Mouse (Mus musculus) erythroid progenitor cell, adult 5-6 weeks (primary cell): ENCODE data around the gene 2210011C24Rik. TPM values are rescaled to one million over a fixed set of nuclear protein-coding genes. Genes with fewer than 3 reads are reported as not detected.

ENCODE experiments used
- ATAC-seq: replicated peaks from 2 replicates; pipeline ENCODE4 v1.8.0; 2016; ENCODE audit warnings: moderate number of reproducible peaks, mild to moderate bottlenecking, moderate TSS enrichment, inconsistent platforms; ENCODE audit not compliant: poor library complexity, low FRiP score, severe bottlenecking
- total RNA-seq, 2 experiments: library from RNA; stranded (forward) in 1 of 2; stranded (reverse) in 1 of 2; fragments of 150-400 nt in 1 of 2; fragments of 186-747, 209-891 nt in 1 of 2; gene quantifications; 2 replicates each; pipeline versions ENCODE4 v1.2.3 to v1.2.4; 2015 to 2017; ENCODE audit warnings: low replicate concordance in 2 of 2

Gene 2210011C24Rik
- total RNA-seq, 2 experiments from 2014 or later = not detected

DNA sequence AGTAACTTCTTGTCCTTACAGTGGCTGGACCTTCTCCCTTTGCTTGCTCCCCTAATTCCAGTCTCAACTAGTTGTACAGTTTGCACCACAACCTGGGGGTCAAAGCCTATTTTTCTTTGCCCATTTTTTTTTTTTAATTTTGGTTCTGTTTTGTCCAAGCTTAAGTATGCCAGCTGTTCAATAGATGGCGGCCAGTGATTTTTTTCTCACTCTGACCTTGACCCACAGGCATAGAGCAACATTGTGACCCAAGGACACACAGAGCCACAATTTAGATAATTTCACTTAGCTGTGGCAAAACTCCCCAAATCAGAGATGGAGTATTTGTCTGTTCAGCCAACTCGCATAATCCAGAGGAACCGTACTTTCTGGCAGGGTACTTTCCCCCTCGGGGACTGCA, 40.9 kb downstream of the 2210011C24Rik start:
- ATAC-seq = no peak

DNA sequence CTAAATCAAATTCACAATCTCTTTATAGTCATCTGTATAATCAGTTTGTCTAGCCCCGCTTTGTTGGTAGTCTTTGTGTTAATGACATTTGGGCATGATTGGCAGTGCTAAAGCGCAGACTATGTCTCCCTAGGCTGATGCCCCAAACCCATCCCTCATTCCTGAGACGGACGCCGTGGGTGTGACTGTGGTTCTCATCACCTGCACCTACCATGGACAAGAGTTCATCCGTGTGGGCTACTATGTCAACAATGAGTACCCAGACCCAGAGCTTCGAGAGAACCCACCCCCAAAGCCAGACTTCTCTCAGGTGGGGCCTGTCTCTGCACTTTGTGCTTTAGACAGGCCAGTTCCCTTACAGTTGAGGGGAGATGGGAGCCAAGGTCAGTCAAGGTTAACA, 44.3 kb downstream of the 2210011C24Rik start:
- no peak for ATAC-seq

DNA sequence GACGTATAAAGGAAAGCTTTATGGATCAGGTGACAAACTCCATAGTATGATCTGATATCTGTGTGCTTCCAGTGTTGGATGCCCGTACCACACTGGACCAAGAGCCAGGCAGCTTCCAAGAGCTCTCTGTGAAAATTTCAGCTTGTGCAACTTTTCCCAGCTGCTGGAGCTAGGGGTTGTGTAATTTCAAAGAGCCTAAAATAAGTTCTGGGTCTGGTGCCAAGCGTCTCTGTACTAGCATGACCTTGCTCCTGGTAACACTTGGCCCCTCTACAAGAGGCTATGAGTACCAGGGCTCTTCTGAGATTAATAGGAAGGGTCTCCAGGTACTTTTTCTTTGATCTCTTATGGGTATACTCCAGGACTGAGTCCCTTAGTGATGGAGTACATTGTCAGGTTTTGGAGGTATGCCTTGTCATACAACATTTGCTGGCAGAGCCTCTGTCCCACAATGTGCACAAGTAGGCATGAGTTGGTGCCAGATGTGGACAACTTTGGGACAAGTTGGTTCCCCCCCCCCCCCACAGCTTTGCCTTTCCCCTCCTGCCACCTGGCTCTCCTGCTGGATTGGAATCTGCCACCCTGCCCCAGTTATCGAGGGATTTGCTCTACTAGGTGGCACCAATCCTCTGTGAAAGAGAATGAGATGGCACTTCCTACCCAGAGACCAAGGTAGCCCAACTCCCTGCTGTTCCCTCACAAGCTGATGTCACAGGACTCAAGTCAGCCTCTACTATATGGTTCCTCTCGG, 47.8 kb downstream of the 2210011C24Rik start:
- ATAC-seq = no peak

Other genes starting within 250 kb of the 2210011C24Rik start
- gene Adgrl1, start 112.1 kb downstream of the 2210011C24Rik start, total RNA-seq (2015; ENCODE audit: low replicate concordance) = 0.84 and 7.6 TPM in 2 replicates
- 0.26 and 0.30 TPM in 2 replicates for gene Adgrl1, start 112.1 kb downstream of the 2210011C24Rik start, total RNA-seq (2017; ENCODE audit: low replicate concordance)
- not detected in 2 replicates for gene Gm10644, start 57.0 kb downstream of the 2210011C24Rik start, total RNA-seq (2015; ENCODE audit: low replicate concordance)
- 1.0 TPM in 1 of 2 replicates, not detected in the other for gene Gm10644, start 57.0 kb downstream of the 2210011C24Rik start, total RNA-seq (2017; ENCODE audit: low replicate concordance)
- gene Asf1b, start 56.7 kb downstream of the 2210011C24Rik start, total RNA-seq (2015; ENCODE audit: low replicate concordance) = 188 and 195 TPM in 2 replicates
- gene Asf1b, start 56.7 kb downstream of the 2210011C24Rik start, total RNA-seq (2017; ENCODE audit: low replicate concordance) = 120 and 123 TPM in 2 replicates
- 11.5 and 13.0 TPM in 2 replicates for gene Prkaca, start 39.2 kb downstream of the 2210011C24Rik start, total RNA-seq (2015; ENCODE audit: low replicate concordance)
- gene Prkaca, start 39.2 kb downstream of the 2210011C24Rik start, total RNA-seq (2017; ENCODE audit: low replicate concordance) = 6.7 and 17.2 TPM in 2 replicates
- 114 and 119 TPM in 2 replicates for gene Samd1, start 14.5 kb downstream of the 2210011C24Rik start, total RNA-seq (2015; ENCODE audit: low replicate concordance)
- 51.6 and 80.9 TPM in 2 replicates for gene Samd1, start 14.5 kb downstream of the 2210011C24Rik start, total RNA-seq (2017; ENCODE audit: low replicate concordance)
- 1.8 and 10.5 TPM in 2 replicates for gene 1700067K01Rik, start 10.7 kb downstream of the 2210011C24Rik start, total RNA-seq (2015; ENCODE audit: low replicate concordance)
- 2.6 and 4.7 TPM in 2 replicates for gene 1700067K01Rik, start 10.7 kb downstream of the 2210011C24Rik start, total RNA-seq (2017; ENCODE audit: low replicate concordance)
- gene Palm3, start 9.3 kb upstream of the 2210011C24Rik start, total RNA-seq (2015; ENCODE audit: low replicate concordance) = not detected in 2 replicates
- not detected in 2 replicates for gene Palm3, start 9.3 kb upstream of the 2210011C24Rik start, total RNA-seq (2017; ENCODE audit: low replicate concordance)
- gene Il27ra, start 30.4 kb upstream of the 2210011C24Rik start, total RNA-seq (2015; ENCODE audit: low replicate concordance) = 1.4 TPM in 1 of 2 replicates, not detected in the other
- 0.51 and 0.61 TPM in 2 replicates for gene Il27ra, start 30.4 kb upstream of the 2210011C24Rik start, total RNA-seq (2017; ENCODE audit: low replicate concordance)
- not detected in 2 replicates for gene Rln3, start 32.8 kb upstream of the 2210011C24Rik start, total RNA-seq (2015; ENCODE audit: low replicate concordance)
- gene Rln3, start 32.8 kb upstream of the 2210011C24Rik start, total RNA-seq (2017; ENCODE audit: low replicate concordance) = not detected in 2 replicates
- gene Gm10643, start 53.0 kb upstream of the 2210011C24Rik start, total RNA-seq (2015; ENCODE audit: low replicate concordance) = 1.1 TPM in 1 of 2 replicates, not detected in the other
- 0.77 and 1.2 TPM in 2 replicates for gene Gm10643, start 53.0 kb upstream of the 2210011C24Rik start, total RNA-seq (2017; ENCODE audit: low replicate concordance)
- gene Rfx1, start 54.7 kb upstream of the 2210011C24Rik start, total RNA-seq (2015; ENCODE audit: low replicate concordance) = 7.2 and 14.7 TPM in 2 replicates
- 2.5 and 8.5 TPM in 2 replicates for gene Rfx1, start 54.7 kb upstream of the 2210011C24Rik start, total RNA-seq (2017; ENCODE audit: low replicate concordance)
- 8.8 and 17.7 TPM in 2 replicates for gene Dcaf15, start 92.6 kb upstream of the 2210011C24Rik start, total RNA-seq (2015; ENCODE audit: low replicate concordance)
- gene Dcaf15, start 92.6 kb upstream of the 2210011C24Rik start, total RNA-seq (2017; ENCODE audit: low replicate concordance) = 11.9 and 13.6 TPM in 2 replicates
- not detected in 2 replicates for gene Podnl1, start 113.8 kb upstream of the 2210011C24Rik start, total RNA-seq (2015; ENCODE audit: low replicate concordance)
- gene Podnl1, start 113.8 kb upstream of the 2210011C24Rik start, total RNA-seq (2017; ENCODE audit: low replicate concordance) = 0.13 and 1.1 TPM in 2 replicates
- gene Cc2d1a, start 135.8 kb upstream of the 2210011C24Rik start, total RNA-seq (2015; ENCODE audit: low replicate concordance) = 2.1 and 4.3 TPM in 2 replicates
- gene Cc2d1a, start 135.8 kb upstream of the 2210011C24Rik start, total RNA-seq (2017; ENCODE audit: low replicate concordance) = 1.3 and 17.9 TPM in 2 replicates
- gene 4930432K21Rik, start 135.9 kb upstream of the 2210011C24Rik start, total RNA-seq (2015; ENCODE audit: low replicate concordance) = not detected in 2 replicates
- 0.51 TPM in 1 of 2 replicates, not detected in the other for gene 4930432K21Rik, start 135.9 kb upstream of the 2210011C24Rik start, total RNA-seq (2017; ENCODE audit: low replicate concordance)
- not detected in 2 replicates for gene Nanos3, start 173.0 kb upstream of the 2210011C24Rik start, total RNA-seq (2015; ENCODE audit: low replicate concordance)
- gene Nanos3, start 173.0 kb upstream of the 2210011C24Rik start, total RNA-seq (2017; ENCODE audit: low replicate concordance) = not detected in 2 replicates
- gene Zswim4, start 224.9 kb upstream of the 2210011C24Rik start, total RNA-seq (2015; ENCODE audit: low replicate concordance) = 1.7 and 2.2 TPM in 2 replicates
- gene Zswim4, start 224.9 kb upstream of the 2210011C24Rik start, total RNA-seq (2017; ENCODE audit: low replicate concordance) = 1.9 and 2.6 TPM in 2 replicates
- gene D8Ertd738e, start 237.5 kb upstream of the 2210011C24Rik start, total RNA-seq (2015; ENCODE audit: low replicate concordance) = 57.3 and 58.3 TPM in 2 replicates
- gene D8Ertd738e, start 237.5 kb upstream of the 2210011C24Rik start, total RNA-seq (2017; ENCODE audit: low replicate concordance) = 39.9 and 46.1 TPM in 2 replicates
- 6.7 and 7.2 TPM in 2 replicates for gene Mri1, start 245.2 kb upstream of the 2210011C24Rik start, total RNA-seq (2015; ENCODE audit: low replicate concordance)
- gene Mri1, start 245.2 kb upstream of the 2210011C24Rik start, total RNA-seq (2017; ENCODE audit: low replicate concordance) = 3.6 and 4.8 TPM in 2 replicates